Mouse (Mus musculus): ENCODE results near the gene Eno3.

Eno3 gene

DNA sequence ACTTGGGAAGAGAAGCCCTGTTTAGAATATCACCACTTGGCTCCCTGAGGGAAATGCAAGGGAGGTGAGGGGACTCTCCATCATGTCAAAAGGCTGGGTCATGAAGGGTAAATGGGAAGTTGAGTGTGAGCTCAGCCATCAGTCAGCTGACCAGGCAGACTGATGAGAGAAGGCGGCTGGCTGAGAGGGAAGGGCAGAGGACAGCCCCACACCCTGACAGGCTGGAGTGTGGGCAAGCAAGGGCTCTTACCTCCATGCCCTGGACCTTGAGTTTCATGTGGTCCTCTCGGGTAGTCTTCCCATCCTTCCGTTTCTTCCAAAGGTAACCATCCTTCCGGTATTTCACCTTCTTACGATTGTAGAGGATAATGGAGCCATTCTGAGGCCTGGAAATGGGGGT is 26.6 kb downstream of the Eno3 start:
- no peak for DNase-seq

DNA sequence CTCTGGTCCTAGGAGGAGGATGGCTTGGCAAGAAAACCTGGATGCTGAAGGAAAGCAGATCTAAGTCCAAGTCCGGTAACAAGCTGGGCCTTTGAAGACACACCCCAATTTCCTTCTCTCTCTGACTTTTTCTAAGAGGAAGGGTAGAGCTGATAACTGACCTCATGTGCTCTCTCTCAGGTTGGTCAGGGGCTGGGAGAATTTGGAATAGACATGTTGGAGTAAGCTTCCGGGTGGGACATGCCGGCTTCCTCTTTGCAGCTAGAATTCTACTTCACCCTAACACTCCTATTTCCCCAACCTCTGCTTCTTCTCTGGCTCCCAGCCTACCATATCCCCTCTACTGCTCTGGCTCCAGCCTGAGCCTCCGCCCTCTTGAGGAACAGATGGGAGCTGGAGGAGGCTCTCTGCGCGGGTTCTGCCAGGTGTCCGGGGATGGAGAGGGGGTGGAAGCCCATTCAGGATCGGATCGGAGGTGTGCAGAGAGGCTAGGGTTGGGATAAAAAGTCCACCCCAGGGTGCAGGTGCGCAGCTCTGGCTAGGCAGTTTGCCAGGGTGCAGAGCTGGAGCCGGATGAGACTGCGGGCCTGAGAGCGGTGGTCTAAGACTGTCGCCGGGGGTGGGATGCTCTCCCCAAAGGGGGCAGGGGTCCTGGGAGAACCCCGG is 30.0 kb downstream of the Eno3 start:
- peak; percentile 64 for DNase-seq

DNA sequence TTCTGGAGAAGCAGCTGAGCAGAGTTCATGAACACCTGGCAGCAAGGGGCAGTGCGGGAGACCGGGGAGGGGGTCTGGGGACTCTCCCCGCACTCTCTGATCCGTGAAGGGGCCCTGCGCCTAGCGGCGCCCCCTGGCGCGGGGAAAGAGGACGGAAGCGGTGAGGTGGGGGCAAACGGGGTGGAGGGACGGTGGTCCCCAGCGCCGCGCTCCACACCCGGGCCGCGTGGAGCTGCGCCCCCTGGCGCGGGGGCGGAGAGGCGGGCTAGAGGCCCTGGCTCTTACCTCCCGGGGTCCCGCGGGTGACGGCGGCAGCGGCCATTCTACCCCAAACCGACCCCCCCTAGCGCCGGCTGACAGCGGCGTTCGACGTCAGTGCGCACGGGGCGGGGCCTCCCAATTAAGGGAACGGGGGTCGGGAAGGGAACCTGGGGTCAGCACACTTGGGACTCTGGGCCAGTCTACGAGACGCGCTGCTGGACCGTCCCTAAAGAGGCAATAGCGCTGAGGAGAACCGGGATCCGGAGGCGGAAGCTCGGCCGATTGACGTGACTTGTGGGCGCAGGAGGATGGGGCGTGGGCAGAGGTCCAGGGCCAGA is 30.7 kb downstream of the Eno3 start, which contains the start of gene Camta2:
TSS of gene Camta2 (minus strand) at position 505 of the 599 bp plus-strand sequence.
- DNase-seq: peak; percentile 94

DNA sequence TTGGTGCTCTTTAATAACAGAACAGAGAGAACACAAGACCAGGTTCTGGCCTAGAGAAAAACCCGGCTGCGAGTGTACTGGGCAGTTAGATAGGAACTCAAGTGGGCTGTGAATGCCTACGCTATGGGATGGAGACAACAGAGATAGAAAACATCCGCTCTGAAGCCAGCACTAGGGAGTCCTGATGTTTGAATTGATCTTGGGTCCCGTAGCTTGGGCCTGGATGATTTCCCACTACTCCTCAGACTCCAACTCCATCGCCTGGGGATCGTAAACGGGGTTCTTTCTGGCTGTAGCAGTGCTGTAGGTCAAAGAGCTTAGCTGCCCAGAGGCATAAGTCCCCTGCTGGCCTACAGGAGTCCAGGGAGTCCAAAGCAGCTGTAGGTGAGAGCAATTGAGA is 31.4 kb downstream of the Eno3 start:
- DNase-seq: no peak

DNA sequence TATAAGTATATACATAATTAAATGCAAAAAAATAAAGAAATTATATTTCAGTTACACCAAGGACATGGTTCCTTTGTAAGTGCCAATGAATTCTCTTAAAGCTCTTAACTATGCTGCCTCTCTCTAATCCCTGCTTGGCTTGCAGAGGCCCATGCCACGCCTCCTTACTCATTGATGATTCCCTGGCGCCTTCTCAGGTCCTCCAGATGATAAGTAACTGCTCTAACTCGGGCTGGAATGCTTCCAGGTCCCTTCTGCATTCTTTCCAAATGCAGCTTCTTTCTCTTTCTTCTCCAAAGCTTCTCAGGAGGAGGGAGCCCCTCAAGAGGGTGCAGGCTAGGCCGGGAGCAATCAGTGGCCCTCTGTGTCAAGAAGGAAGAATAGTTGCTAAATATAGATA is 32.6 kb downstream of the Eno3 start:
- DNase-seq: no peak

DNA sequence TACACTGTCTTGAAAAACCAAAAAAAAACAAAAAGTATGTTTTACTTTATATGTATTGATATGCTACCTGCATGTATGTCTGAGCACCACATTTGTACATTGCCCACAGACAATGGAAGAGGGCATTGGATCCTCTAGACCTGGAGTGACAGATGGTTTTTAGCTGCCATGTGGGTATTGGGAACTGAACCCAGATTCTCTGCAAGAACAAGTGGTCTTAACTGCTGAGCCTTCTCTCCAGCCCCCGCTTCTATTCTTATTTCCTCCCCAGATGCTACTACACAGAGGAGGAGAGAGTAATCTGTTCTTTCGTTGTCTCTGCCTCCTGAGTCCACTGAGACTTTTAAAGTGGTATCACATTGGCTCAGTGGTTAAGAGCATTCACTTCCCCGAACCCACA is 36.5 kb downstream of the Eno3 start:
- DNase-seq: no peak

DNA sequence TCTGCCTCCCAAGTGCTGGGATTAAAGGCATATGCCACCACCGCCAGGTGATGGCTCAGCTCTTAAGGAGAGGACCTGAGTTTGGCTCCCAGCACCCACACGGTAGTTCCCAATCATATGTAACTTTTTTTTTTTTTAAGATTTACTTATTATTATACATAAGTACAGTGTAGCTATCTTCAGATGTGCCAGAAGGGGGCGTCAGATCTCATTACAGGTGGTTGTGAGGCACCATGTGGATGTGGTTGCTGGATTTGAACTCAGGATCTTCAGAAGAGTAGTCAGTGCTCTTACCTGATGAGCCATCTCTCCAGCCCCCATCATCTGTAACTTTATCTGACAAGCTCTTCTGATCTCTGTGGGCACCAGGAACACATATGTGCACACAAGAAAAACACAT is 40.4 kb downstream of the Eno3 start:
- no peak for DNase-seq

DNA sequence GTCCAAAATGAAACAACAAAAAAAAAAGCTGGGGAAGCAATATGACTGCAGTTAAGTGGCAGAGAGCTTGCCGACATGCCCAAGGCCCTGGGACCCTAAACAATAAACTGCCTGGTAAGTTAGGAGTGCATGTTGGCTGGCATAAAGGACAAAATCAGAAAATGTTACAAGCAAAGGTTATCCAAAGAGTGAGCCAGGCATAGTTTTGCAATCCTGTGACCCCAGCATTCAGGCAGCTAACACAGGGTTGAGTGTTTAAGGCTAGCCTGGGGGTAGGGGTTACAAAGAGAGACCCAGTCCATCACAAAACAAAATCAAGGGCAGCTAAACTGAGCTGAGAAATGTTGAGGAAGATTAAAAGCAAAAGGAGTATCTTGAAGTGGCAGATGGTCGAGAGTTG is 42.0 kb downstream of the Eno3 start:
- no peak for DNase-seq

DNA sequence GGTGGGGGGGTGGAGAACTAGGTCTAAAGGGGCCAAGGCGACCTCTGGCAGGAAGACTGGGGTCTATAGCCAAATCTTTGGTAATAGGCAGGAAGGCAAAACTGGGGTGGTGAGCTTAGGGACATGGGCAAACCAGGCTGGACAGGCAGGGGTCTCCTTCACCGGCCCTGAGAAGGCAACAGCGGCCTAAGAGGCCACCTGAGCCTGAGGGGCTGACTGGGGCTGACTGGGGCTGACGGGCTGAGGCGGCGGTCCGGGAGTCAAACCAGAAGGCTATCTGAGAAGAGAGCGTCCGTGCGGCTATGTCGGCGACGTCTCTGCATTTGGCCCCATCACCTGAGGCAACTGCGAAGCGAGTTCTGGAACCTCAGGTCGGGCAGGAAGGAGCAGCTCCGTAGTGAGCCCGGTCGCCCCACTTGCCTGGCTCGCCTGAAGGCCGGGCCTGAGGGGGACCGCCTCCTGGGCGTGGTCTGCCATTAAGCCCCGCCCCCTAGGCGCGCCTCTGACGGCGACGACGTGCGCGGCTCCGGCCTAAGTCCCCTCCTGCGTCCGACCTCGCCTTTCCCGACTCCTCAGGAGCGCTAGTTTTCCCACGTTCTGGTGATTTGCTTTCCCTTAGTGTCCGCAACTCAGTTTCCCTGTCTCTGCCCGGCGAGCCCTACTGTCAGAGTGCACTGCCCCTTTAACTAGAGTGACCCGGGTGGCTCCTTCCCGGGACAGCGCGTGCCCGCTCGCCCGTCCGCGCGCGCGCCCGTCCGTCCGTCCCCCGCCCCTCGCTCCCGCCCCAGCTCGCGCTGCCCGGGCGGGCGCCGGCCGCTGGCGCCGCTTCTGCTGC is 42.9 kb downstream of the Eno3 start, which contains the start of the genes Inca1 and Kif1c:
TSS of gene Inca1 (minus strand) at position 434 of the 835 bp plus-strand sequence.
TSS of gene Kif1c (plus strand) at position 827 of the 835 bp plus-strand sequence.
- peak; percentile 93 for DNase-seq

DNA sequence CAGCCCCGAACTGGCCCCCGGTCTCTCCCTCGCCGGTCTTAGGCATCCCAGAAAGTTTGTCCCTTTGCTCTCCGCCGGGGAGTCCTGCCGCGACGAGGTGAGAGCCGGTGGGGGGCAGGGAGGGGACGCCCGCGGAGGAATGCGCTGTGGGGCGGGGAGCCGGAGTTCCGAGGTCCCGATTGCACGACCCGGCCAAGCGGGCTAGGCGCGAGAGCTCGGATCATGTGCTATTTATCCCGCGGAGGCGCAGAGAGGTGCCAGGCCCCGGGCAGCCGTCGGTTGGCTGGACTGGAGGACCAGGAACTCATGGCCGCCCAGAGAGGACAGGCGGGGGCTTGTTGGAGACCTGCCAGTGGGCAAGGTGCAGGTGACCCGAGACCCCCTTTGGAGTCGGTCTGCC is 43.6 kb downstream of the Eno3 start:
- DNase-seq: peak; percentile 64

DNA sequence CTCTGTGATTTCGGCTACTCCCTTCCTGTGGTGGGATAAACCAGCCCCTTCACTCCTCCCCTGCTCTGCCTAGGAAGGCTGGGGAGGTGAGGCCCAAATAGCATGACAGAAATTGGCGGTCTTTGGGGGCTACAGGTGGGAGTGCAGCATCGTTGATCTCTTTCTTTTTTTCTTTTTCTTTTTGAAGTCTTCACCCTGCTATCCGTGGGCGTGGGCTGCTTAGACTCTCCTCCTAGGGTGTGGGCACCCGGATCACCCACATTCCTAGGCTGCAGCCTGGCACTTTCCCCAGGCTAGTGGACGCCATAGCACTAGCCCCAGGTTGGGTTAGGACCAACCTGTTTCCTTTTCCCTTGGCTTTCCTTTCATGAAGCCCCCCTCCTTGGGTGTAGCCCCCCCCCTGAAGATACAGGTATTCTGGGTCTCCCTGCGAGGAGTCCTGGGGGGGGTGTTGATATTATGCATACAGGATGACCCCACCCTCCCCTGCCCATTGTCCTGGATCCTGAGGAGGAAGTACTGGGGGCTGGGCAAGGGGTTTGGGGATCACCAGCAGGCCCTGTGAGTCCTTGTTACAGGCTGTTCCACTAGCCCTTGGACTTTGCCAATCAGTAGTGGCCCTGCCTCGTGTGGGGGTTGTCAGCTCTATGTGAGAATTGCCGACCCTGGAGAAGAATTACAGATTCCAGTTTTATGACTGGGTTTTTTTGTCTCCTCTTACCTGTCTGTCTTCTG is 44.4 kb downstream of the Eno3 start:
- no peak for DNase-seq

DNA sequence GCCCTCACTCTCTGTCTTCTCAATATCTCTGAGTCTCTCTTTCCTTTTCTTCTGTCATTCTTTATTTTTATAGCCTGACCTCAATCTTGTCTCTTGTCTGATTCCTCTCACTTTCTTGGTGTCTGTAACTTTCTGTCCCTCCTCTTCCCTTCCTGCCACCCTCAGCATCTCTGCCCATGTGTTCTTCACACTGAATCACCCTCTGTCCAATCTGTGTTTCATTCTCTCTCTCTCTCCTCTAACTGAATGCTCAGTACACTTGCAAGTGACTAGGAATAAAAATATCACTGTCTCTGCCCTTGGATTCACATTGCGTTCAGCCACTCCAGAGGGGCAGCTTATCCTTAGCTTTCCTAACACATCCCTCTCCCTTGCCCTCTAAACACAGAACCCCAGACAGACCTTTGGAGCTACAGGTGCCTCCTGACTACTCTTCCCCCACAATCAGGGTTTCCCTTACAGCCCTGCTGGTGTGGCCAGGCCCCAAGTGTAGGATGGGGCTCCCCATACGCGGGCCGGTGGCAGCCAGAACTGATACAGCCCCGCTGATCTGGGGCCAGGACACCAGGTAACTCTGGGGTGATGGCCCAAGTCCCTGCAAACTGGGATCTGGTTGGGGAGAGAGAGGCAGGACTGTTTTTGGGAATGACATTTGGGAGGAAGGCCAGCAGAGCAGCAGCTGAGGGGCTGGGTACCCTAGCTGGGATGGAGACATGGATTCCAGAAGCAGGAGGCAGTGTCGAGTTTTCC is 45.2 kb downstream of the Eno3 start:
- DNase-seq: no peak

DNA sequence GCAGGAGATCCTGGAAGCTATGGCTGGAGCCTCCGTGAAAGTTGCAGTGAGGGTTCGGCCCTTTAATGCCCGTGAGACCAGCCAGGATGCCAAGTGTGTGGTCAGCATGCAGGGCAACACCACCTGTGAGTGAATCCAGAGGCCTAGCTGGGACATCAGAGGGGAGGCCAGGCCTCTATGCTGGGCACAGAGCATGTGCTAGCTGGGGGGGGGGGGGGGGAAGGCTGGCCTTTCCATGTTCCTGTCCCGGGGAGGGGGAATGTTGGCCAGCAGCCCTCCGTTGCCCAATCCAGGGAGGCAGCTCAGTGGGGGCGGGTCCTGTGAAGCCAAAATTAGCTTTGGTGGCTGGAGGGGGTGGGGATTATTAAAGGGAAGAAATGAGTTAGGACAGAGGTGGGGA is 45.8 kb downstream of the Eno3 start:
- DNase-seq: no peak

DNA sequence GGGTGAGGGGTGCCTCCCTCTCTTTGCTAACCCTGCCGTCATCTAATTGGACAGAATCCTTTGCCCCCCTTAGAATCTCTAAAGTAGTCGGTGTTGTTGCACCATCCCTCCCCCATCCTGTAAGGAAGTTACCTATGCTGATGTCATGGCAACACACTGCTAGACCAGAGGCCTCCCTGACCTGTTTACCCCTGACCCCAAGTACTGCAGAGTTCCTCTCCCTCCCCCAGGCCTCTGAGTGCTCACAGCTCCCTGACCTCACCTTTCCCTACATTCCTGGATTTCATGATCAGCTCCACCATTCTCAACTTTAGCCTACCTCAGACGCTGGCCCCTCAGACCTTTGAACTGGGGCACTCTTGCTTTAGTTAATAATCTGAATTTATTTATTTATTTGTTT is 49.1 kb downstream of the Eno3 start:
- no peak for DNase-seq

DNA sequence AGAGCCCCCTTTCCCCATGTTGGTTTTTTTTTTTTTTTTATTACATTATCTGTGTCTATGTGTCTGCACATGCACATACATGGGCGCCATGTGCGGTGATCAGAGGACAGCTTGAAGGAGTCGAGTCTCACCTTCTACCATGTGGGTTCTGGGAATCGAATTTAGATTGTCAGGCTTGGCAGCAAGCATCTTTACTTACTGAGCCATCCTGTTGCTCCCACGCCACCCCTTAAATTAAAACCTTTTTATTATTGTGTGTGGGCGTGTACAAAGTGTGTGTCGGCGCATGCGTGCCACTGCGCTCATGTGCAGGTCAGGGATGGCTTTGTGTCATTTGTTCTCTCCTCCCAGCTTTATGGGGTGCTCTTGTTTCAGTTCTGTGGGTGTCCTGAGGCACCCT is 54.0 kb downstream of the Eno3 start:
- no peak for DNase-seq

Measured in embryo, embryonic 11 days (tissue).